Mouse (Mus musculus) adrenal gland, postnatal 14 days (tissue): Measurements from ENCODE around the gene Ankrd10. TPM values are rescaled to one million over a fixed set of nuclear protein-coding genes. Genes with fewer than 3 reads are reported as not detected.
"Not testable (repeated sequence)": the region's sequence is repeated elsewhere in the genome, so short reads cannot be mapped to it uniquely, and the experiment has no call there.

Experiments used
- DNase-seq: peaks from one replicate; pipeline ENCODE4 v3.0.0; 2021; ENCODE audit warnings: mixed read lengths
- total RNA-seq: library from RNA; stranded (reverse); gene quantifications from 2 replicates; pipeline ENCODE4 v1.2.3, GENCODE M21; 2021

Ankrd10 gene
- total RNA-seq, 1 experiment from 2014 or later: 57.2 TPM

DNA sequence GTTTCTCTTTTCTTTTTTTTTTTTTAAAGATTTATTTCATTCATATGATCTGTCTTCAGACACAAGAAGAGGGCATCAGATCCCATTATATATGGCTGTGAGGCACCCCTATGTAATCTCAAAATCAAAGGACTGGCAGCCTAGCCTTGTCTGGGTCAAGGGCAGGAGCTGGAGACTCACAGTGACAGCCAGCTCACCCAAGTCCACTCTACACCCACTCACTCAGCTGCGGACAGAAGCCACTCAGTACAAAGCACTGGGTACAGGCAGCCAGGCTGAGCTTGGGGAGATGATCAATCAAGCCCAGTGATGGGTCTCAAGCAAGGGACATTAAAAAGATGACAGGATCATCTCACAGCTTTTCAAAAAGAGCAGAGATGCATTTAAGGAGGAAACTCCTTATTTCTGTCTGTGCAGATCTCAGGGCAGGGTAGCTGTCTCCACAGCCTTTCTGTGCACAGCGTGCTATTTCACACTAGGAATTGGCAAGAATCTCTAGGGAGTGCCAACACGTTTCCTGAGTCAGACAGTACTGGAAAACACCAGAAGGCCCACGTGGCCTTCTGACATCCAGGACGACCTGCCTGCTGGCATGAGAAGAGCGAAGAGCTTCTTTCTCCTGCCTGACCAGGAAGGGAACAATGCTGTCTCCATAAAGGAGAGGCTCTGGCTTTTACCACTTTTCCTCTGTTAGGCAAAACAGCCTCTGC lies 21.3 kb downstream of the Ankrd10 start:
- DNase-seq: peak; percentile 42

DNA sequence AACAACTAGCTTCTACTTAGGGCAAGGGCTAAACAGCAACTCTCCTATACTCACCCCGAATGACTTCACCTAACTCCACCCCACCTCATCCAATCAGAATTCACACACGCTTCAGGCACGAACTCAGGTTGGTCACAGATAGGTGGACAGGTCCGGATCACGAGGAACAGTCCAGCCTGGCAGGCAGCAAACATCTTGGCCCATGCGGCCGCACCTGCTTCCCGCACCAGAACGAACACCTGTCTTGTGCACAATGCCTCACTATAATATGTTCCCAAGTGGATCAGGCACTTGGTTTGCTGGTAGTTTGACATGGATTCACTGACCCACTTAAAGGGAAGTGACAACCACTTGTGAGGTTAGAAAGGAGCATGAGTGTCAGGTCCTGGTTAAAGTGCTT lies 26.7 kb downstream of the Ankrd10 start:
- no peak for DNase-seq

DNA sequence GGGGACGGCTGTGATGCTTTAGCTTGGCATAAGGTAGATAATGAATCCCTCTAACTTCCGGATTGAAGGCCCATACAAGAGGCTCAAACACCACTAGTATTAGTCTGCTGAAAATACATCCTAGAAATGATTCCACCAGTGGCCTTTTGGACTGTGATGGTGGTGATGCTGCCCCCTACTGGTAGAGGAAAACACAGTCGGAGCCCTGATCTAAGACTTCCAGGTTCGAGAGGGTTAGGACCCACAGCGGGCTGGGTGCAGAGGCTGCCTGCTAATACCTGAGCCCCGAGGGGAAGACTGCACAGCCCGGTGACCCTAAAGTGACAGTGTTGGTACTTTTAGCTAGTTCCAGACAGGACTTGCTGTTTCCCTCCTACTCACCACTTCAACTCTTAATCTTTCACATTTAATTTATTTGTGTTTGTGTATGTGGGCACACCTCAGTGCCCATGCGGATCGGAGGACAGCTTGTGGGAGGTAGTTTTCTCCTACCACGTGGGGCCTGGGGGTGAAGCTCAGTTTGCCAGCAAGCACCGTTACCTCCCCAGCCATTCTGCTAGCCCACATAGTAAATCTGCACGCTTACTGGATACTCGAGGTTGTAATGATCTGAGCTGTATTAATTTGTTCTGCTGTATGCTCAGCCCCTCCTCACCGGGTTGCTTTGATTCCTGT lies 33.4 kb downstream of the Ankrd10 start:
- DNase-seq: peak; percentile 82

DNA sequence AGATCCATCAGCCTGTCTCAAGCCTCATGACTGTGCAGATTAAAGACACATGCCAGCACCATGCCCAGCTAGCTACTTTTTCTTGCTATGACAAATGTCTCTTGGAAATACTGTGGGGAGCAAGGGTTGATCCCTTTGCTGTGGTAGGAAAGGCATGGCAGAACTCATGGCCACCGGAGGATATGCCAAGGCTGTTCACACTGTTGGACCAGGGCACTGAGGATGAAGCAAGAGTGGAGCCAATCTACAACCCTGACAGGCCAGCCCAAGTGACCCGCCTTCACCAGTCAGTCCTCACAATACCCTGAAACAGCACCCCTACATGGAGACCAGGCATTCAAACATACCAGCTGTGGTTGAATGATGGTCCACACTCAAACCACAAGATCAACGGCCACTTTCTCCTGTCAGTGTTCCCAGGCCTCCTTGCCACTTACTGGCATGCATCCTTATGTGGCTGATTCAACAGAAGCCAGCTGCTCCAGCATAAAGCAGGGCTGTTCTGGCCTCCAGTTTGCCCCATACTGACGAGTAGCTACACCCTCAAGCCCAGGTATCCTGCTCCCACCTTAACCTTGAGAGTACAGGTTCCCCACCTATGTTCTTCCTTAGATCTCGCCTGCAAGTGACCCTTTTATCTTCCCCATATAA lies 35.1 kb downstream of the Ankrd10 start:
- peak; percentile 51 for DNase-seq

DNA sequence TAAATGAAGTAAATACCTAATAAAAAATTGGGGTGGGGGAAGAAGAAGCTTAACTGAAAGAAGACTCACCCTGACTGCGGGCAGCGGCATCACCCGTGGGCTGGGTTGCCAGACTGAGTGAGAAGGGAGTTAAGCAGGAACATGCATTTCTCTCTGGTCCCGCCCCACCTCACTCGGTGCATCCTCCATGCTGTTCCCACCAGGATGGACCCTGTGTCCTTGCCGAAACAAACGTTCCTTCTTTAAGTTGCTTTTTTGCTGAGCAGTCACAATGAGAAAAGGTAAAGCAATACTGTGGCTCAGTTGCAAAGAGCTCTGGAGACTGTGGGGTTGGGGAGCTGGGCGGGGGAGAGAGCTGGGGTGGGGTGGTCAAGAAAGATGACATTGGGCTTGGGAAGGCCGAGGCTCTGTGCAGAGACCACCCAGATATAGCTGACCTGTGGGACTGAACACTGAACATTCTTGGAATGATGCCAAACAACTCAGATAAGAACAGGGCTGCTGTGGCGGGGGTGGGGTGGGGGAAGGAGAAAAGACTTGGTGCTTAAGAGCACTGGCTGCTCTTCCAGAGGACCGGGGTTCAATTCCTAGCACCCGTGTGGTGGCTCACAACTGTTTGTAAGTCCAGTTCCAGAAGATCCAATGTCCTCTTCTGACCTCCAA lies 42.2 kb downstream of the Ankrd10 start:
- DNase-seq: no peak

DNA sequence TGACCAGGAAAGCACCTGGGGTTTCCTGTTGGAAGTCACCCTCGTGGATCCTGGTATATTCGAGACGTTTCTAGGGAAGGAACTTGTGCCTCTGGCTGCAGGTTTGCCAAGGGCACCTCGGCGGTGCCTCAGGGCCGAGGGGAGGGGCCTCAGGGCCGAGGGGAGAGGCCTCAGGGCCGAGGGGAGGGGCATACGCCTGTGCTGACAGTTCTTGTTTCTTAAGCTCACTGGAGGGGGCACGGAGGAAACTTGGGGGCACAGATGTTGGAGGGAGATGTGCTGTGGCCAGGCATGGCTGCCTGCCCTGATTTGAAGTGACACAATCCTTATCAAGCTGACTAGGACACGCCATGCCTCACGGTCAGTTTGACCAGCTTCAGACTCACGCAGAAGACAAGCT lies 43.3 kb downstream of the Ankrd10 start:
- DNase-seq: peak; percentile 73

DNA sequence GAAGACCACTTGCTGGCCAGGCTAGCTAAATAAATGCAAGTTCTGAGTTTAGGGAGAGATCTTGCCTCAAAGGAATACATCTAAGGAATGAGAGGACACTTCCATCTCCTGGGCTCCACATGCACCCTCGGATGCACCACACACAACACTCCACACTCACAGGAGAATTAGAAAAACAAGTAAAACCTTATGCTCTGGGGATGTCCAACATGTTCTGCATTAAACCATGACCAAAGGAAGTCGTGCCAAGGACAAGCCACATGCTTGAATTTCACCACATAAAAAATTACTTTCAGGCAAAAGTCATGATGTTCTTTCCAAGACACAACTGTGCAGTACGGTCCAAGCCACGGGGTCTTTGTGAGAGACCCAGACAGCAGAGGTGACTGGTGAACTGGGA lies 43.7 kb downstream of the Ankrd10 start:
- DNase-seq: no peak

DNA sequence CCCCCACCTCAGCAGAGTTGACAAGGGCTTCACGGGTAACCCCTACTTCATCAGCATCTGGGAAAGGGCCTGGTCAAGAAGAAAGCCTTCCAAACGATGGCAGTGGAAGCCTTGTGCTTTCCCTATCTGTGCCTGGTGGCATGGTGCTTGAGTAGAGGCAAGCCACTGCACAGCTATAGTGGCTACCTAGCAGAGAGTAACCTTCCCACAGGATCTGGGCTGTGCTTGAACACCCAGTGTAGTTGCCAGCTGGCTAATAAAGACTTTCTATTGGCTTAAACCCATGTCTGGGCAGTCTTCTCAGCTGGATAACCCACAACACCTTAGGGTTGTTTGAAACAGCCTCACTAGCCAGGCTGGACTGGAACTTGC lies 49.2 kb downstream of the Ankrd10 start:
- DNase-seq: no peak

DNA sequence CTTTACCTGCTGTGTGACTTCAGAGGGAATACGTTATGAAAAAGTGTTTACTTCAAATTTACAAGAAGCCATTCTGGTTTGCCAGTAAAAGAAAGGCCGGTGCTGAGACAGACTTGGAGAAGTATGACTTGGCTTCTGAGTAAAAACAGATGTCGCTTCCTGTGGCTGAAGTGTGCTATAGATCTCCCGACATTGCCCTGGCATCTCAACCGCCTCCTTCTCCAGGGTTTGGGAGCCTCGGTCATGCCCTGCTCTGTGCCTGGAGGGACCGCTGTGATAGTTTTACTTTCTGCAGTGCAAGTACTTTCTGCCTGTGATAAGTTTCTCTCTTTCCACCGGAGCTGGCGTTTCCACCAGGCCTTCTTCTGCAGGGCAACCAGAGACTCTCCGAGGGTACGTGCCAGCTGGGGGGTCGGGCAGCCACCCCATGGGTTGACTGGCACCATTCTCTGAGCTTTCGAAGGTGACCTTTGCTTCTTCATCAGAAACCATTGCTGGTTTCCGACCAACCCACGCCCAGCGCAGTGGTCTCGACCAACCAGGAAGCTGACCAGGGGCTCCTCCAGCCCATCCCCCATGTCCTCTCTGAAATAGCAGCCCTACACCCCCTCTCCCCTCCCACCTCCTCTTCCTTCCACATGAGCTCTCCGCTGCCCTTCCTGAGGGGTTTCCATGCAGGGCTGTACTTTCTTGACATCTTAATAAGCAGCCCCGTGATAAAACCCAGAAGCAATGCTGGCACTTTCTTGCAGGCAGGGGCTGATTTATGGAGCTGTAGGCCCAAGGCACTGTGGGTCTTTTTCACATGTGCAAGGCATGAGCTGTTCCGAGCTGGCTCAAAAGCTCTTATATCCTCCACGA lies 49.8 kb downstream of the Ankrd10 start:
- DNase-seq: no peak

DNA sequence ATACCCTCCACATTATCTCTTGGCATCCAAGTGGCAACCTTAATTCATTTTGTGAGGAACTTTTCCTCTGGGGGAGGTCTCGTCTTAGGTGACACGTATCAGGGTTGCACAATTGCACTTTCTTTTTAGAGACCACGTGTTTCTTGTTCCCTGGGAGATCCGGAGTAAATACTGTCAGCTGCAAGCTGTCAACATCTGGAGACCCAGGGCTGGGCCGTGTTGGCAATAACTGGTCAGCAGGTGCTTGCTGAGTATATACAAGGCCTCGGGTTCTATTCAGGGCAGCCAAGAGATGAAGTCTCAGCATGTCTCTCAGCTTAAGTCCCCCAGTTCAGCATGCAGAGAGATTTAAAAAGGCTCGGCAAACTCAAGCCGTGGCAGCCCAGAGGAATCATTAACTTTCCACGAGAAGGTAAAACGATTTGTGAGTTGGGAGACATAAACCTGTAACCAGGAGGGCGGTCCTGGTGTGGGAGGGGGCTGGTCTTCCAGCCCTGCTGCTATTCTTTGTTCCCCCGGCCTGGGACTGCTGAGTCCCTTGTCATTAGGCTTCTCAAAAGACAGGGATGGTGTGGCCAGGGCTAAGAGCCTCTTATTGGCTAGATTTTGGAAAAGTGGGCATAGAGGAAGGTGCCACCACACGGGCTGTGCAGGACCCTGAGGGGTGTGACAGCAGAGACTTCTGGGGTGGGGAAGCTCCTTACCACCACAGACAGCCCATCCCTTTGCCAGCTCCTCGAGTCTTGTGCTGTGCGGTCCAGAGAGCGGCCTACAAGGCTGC lies 59.8 kb downstream of the Ankrd10 start:
- DNase-seq: no peak

DNA sequence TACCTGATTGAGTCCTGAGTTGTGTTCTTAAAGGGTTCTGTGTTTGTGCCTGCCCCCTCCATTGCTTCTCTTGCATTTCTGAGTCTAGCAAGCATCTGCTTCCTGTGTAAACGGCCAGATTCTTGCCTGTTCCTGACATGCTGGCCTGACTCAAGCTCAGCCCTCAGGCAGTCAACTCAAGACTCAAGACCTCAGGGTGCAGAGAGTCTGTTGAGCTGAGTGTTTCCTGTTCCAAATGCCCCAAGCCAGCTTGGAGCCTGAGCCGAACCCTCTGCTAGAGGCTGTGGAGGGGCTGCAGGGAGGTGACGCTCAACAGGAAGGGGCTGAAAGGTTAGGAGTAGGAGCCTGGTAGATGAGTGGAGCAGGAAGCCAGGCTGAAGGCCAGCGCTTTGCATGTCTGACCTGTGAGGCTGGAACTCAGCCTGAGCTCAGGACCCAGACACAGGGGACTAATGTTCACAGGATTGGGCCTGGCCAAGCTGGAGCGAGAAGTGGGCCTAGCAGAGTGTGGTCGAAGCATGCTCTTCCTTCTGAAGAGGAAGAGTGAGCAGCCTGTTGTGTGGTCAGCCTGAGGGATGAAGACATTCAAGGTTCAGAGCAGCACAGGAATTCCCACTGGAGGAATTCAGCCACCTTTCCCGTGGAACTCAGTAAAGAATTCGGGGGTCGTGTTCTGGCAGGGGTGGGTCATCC lies 60.5 kb downstream of the Ankrd10 start:
- DNase-seq: no peak

DNA sequence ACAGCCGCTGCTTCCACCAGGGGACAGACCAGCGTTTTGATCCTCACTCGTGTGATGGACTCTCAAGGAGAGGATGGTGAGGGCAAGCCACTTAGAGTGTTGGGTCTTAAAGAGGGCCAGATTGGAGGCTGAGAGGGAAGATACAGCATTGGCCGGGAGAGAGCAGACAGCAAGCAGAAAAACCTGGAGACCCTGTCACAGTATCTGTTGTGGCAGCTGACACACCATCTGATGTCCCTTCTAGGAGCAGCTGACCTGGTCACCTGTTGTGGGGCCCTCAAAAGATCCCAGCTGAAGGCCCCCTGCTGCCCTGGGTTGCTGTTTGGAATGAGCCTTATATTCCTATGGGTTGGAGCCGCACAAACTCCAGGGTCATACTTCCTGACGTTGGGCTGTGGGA lies 63.1 kb downstream of the Ankrd10 start:
- no peak for DNase-seq

DNA sequence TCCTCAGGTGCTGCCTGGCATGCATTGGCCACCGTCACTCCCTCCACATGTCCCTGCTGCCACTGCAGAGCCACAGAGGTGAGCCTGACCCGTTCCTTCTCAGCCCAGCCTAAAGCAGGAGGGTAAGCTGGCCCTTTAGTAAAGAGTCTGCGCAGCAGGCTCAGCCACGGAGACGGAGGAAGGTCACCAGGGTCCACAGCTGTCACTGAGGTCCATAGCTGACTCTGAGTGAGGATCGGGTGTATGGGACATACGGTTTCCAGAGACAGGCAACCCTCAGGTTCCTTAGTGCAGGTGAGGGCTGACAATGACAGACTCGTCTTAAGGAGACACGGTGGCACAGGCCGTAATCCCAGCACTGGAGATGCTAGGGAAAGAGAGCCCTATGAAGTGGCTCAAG lies 63.6 kb downstream of the Ankrd10 start:
- DNase-seq: no peak

DNA sequence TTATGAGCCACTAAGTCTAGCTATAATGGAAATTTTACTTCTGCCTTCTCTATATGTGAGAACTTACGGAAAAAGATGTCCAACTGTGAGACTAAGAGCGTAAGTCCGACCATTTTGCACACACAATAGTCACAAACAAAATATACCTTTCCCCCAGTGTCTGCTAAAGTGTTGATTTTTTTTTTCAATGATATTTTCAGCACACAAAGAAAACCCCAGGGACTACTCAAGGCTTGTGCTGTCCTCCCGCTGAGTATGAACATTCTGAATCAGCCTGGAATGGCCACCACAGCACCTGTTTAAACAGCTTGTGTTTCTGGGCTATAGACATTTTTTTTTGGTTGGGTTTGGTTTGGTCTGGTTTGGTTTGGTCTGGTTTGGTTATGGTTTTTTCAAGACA lies 64.8 kb downstream of the Ankrd10 start:
- DNase-seq: no peak

DNA sequence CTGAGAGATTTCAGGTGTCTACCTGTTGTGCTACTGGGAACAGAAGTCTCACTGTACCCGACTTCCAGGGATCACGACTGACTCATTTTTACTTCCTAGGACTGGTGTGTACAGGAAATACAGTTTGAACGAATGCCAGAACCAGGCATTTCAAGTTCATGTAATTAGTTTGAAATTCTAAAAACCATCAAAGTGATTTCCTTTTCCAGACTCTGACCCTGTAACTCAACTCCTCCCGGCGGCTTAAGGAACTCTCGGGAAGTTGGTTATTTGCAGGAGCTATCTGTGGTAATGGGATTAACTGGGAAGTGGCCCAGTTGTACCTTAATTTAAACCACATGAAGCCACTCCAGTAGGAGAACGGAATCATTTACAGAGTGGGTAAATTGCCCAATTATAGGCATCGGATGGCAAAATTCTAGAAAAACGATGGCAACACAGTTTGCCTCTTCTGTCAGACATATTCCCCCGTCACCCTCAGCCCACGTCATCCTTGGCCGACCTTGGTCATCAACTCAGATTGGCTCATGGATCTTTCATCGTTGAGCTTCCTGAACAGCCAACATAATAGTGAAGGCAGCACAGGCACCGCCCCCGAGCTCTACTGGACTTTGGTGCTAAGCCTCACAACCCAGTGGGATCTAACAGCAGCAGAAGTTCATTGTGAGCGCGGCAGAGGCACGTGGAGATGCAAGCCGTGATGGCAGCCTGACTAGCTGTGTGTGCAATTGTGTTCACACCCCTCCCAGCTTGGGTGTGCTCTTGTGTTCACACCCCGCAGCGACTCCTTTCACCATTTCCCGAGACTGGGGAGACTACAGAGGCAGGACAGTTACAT lies 66.1 kb downstream of the Ankrd10 start:
- DNase-seq: peak; percentile 61

DNA sequence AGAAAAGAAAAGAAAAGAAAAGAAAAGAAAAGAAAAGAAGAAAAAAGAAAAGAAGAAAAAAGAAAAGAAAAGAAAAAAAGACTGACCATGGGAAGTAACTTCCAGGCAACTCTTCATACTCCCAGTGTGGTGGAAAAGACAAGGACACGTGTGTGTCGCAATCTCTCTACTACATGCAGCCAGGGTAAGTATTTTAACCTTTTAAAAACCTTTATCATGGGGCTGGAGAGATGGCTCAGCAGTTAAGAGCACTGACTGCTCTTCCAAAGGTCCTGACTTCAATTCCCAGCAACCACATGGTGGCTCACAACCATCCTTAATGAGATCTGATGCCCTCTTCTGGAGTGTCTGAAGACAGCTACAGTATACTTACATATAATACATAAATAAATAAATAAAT lies 67.4 kb downstream of the Ankrd10 start:
- not testable (repeated sequence) for DNase-seq

DNA sequence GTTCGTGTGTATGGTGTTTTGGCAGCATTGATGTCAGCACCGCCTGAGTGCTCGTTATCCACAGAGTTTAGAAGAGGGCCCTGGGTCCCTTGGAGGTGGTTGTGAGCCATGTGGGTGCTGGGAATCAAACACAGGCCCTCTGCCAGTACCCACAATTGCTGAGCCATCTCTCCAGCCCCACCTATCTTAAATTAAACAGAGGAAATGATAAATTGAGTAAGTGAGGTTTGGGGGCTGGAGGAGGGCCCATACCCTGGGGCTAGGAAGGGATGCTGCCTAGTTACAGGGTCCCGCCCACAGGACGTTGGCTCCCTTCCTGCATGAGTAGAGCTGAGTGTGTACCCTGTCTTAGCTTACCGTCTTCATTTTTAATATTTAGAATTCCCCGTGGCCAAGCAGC lies 70.8 kb downstream of the Ankrd10 start:
- no peak for DNase-seq

DNA sequence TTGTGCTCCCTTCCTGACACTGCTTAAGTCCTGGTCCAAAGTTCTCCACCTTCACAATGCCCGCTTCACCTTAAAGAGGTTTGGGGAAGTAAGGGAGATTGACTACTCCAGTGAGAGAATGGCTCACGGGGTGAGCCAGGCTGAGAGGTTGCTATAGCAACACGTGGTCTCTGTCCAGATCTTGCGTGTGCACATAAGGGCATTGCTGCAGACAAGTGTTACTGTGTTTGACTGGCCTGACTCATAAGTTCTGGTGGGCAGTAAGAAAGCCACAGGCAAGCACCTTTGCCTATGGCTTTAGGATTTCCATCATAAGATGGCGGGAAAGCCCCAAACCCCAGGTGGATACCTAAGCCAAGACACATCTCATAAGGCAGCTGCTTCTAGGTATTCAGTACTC lies 71.3 kb downstream of the Ankrd10 start:
- DNase-seq: no peak
